Mouse (Mus musculus): ENCODE measurements around the gene Nktr. TPM values are rescaled to one million over a fixed set of nuclear protein-coding genes. Genes with fewer than 3 reads are reported as not detected.

Gene Nktr
- polyA plus RNA-seq, 1 experiment from 2014 or later, result 56.1 TPM

DNA sequence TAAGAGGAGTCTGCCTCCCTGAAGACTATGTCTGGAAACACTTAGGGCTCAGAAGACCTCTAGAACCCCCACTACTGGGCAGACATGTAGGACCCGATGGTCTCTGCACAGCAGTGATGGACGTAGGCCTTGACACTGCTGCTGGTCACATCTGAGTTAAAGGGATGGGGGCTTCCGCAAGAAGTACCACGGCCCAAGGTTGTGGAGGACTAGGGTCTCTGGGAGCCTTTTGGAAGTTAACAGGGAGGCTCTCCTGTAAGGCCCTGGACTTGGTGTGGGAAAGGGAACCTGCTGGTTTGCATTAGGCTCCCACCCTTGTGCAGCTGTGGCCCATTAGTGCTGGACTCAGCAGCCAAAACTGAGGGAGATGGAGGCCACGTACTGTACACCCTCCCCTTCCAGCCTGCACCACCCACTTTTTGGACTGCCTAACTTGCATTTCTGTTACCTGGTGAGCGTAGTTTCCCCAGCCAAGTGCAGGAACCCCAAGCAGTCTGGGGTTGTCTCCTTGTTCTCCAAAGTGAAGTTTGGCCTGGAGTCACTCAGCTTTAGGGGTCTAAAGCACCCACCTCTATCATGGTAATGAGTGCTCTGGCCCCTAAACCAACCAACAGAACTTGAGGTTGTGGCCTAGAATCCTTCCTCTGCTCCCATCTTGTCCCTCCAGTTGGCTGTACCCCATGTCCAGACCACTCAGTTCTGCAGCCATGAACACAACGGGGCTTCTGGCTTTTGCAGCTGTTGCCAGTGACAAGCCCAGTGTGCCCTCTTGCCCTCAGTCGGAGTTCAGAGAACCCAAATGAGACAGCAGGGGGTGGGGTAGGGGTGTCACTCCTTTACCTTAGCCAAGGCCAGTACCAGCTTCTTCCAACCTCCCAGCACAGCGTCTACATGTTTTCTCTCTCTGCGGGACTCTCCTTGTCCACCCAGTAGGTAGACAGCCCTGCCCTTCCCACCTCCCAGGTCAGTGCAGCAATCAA is 39.2 kb downstream of the Nktr start:
- peaks cover 53% of the 10 kb centered on the region for H3K36me3 ChIP-seq
- peaks cover 48% of the 10 kb centered on the region for H3K4me1 ChIP-seq
- H3K9me3 ChIP-seq (replicated peaks), result no peaks in the 10 kb centered on the region
- H3K27ac ChIP-seq (replicated peaks), result no peak overlapping the region
- H3K4me3 ChIP-seq, result peak overlapping the region; percentile 75
- WGBS, result 56% methylated on average over 10 of the region's 10 CpGs
- H3K27me3 ChIP-seq (ENCODE audit: low read depth, poor library complexity, severe bottlenecking), result no peaks in the 10 kb centered on the region
- DNase-seq (ENCODE audit: low spot score), result no peak

DNA sequence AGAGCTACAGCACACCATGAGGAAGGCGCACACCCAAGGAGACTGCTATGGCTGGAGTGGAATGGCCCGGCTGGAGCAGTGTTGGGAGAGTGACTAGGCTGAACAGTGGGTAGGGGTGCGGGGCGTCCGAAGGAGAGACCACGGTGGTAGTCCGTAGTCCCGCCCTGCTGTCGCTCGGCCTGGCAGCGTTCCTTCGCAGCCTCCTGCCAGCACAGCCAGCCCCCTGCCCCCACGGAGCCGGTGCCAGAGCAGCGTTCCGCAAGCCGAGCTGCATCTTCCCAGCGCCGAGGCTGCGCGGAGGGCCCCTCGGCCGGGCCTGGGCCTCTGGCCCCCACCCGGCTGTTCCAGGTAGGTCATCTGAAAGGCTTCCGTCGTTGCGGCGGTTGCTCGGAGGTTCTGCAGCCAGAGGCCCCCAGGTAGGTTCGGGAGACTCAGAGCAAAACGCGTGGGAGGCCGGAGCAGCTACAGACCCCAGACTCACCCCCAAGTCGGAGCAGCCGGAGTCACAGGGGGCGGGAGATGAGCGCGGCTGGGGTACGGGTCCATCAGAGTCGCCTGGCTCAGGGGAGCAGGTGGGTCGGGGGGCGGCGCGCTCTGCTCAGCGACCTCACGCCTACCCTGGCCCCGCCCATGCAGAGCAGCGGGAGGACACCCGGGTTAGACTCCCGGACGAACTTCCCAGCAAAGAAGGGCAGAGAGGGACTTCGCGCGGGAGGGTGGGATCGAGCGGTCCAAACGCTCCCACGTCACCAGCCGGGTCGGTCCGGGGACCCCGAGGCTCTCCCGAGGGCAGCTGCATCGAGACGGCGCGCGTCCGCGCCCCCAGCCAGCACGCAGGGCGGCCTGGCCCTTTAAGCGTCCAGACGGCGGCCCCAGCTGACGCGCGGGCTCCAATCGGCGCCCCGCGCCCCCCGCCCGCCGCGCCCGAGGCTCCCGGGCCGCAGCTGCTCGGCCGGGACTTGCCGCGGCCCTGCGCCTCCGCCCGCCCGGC is 40.4 kb downstream of the Nktr start, which contains the start of gene Zfp651:
Gene Zfp651 (plus strand): TSS at position 240 of the 991 bp plus-strand sequence.
- Histone ChIP-seq H3K36me3 (peaks cover 53% of the 10 kb centered on the region), H3K9me3 (replicated peaks) (no peaks in the 10 kb centered on the region), H3K4me3 (peak within 1 kb of the TSS; percentile 75), H3K4me1 (peaks cover 48% of the 10 kb centered on the region), H3K27me3 (ENCODE audit: low read depth, poor library complexity, severe bottlenecking) (no peaks in the 10 kb centered on the region), H3K27ac (replicated peaks) (peak within 1 kb of the TSS; percentile 97)
- WGBS, result under 1% methylated on average over 95 of the region's 97 CpGs
- DNase-seq (ENCODE audit: low spot score), result peak; percentile 82

DNA sequence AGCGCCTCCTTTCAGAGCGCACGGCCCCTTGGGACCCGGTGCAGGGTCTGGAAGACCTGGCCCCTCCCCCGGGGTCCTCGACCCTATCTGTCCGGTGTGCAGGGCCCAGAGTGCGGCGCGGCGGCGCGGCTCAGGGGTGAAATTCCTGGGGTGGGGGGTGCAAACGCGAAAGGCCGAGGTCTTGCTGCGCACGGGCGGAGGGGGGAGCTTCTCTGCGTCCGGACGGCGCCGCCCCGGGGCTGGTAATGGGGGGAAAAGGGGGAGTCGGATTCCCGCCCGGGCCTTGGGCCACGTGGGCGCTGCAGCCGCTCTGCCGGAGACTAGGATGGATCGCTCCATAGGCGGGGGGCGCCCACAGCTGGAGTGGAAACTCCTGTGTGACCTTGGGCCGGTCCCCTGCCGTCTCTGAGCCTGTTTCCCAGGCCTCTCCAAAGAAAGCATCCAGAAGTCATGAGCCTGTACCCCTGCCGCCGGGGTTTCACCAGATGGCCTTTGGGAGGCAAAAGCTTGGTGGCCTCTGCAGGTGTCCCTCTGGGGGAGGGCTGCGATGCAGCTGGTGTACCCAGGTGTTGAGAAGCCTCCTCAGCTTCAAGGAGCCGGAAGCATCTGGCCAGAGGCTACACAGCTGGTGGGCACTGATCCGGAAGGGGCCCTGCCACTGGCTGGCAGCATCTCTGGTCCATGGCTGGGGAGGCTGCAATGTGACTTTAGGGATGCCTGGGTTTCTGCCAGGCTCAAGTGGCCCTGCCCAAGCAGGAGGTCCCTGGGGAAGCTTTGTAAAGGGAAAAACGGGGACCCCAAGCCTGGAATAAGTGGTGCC is 41.5 kb downstream of the Nktr start:
- Histone ChIP-seq H3K4me1 (peaks cover 48% of the 10 kb centered on the region), H3K27me3 (ENCODE audit: low read depth, poor library complexity, severe bottlenecking) (no peaks in the 10 kb centered on the region), H3K27ac (replicated peaks) (peak overlapping the region; percentile 97), H3K9me3 (replicated peaks) (no peaks in the 10 kb centered on the region), H3K36me3 (peaks cover 53% of the 10 kb centered on the region), H3K4me3 (peak overlapping the region; percentile 75)
- 1% methylated on average over 43 of the region's 43 CpGs for WGBS
- peak; percentile 86 for DNase-seq (ENCODE audit: low spot score)

DNA sequence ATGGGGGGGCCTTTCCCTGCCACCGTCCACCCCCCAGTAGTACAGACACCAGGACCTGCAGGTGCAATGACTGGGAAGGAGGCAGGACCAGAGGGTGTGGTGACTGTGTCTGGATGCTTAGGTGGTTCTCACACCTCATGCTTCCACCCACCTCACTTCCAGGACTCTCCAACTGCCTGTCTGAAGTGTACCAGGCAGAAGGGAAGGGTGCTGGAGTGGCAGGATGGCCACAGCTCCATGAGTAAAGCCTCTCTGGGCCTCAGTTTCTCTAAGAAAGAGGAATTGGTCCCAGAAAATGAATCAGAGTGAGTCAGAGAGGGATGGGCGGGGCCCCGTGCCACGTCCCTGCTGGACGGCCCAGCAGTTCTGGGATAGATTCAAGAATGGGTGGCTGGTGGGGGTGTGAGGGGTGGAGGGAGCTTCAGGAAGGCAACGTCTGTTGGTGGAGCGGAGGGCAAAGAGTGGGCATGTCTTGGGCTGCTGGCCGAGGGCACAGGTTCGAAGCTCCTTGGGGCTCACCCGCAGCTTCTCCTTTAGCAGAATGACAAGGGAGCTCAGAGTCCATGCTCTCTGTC is 42.2 kb downstream of the Nktr start:
- peaks cover 53% of the 10 kb centered on the region for H3K36me3 ChIP-seq
- peak overlapping the region; percentile 97 for H3K27ac ChIP-seq (replicated peaks)
- no peaks in the 10 kb centered on the region for H3K9me3 ChIP-seq (replicated peaks)
- no peaks in the 10 kb centered on the region for H3K27me3 ChIP-seq (ENCODE audit: low read depth, poor library complexity, severe bottlenecking)
- H3K4me1 ChIP-seq, result peaks cover 48% of the 10 kb centered on the region
- DNase-seq (ENCODE audit: low spot score), result no peak
- WGBS, result 70% methylated on average over 10 of the region's 10 CpGs
- H3K4me3 ChIP-seq, result peak overlapping the region; percentile 75

DNA sequence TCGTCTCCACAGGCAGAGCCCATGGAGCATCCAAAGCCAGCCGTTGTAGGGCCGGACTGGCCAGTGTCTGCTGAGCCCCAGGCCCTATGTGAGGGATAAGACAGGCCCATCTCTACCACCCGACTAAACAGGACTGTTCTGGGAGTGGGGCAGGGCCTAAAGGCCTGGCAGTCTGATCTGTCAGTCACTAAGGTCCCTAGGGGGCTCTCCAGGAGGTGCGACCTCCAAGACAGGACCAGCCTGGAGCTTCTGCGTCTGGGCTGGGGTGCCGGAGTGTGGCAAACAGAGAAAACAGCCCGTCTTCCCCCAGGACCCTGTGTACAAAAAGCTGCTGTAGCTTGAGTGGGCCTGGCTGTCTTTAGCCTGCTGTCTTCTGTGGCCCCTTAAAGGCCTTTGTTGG is 42.8 kb downstream of the Nktr start:
- H3K4me1 ChIP-seq, result peaks cover 48% of the 10 kb centered on the region
- 76% methylated on average over 8 of the region's 8 CpGs for WGBS
- no peak for DNase-seq (ENCODE audit: low spot score)
- H3K27me3 ChIP-seq (ENCODE audit: low read depth, poor library complexity, severe bottlenecking), result no peaks in the 10 kb centered on the region
- no peaks in the 10 kb centered on the region for H3K9me3 ChIP-seq (replicated peaks)
- H3K27ac ChIP-seq (replicated peaks), result peak overlapping the region; percentile 97
- H3K36me3 ChIP-seq, result peaks cover 53% of the 10 kb centered on the region
- no peak overlapping the region for H3K4me3 ChIP-seq

DNA sequence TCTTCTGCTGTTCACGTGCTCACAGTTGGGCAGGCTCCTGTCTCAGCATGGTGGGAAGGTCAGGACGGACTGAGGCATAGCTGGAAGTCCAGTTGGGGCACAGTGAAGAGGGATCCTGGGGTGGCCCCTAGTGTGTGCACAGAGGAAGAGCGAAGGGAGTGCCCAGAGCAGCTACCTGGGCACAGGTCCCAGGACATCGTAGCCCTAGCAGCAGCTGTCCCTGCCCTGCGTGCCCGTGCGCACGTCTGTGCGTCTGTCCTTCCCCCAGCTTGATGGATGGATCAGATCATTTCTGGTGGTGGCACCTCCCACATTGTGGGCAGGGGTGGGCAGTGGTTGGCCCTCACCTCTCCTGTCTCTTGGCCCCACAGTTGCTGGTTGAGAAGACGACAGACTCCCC is 43.3 kb downstream of the Nktr start:
- 93% methylated on average over 10 of the region's 10 CpGs for WGBS
- H3K9me3 ChIP-seq (replicated peaks), result no peaks in the 10 kb centered on the region
- no peaks in the 10 kb centered on the region for H3K27me3 ChIP-seq (ENCODE audit: low read depth, poor library complexity, severe bottlenecking)
- H3K36me3 ChIP-seq, result peaks cover 55% of the 10 kb centered on the region
- H3K4me1 ChIP-seq, result peaks cover 48% of the 10 kb centered on the region
- DNase-seq (ENCODE audit: low spot score), result no peak
- H3K4me3 ChIP-seq, result no peak overlapping the region
- peak overlapping the region; percentile 97; the same call in 1 of the 2 replicates for H3K27ac ChIP-seq (replicated peaks)

DNA sequence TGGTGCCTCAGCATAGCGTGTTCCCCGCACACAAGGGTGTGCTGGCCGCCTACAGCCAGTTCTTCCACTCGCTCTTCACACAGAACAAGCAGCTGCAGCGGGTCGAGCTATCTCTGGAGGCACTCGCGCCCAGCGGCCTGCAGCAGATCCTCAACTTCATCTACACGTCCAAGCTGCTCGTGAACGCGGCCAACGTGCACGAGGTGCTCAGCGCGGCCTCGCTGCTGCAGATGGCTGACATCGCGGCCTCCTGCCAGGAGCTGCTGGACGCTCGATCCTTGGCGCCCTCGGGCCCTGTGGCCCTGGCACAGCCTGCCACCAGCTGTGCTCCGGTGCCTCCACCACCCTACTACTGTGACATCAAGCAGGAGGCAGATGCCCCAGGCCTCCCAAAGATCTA is 43.8 kb downstream of the Nktr start:
- H3K27ac ChIP-seq (replicated peaks), result no peak overlapping the region
- H3K4me1 ChIP-seq, result peaks cover 45% of the 10 kb centered on the region
- H3K27me3 ChIP-seq (ENCODE audit: low read depth, poor library complexity, severe bottlenecking), result no peaks in the 10 kb centered on the region
- DNase-seq (ENCODE audit: low spot score), result no peak
- WGBS, result 91% methylated on average over 25 of the region's 25 CpGs
- H3K9me3 ChIP-seq (replicated peaks), result no peaks in the 10 kb centered on the region
- H3K4me3 ChIP-seq, result no peak overlapping the region
- peaks cover 60% of the 10 kb centered on the region for H3K36me3 ChIP-seq

DNA sequence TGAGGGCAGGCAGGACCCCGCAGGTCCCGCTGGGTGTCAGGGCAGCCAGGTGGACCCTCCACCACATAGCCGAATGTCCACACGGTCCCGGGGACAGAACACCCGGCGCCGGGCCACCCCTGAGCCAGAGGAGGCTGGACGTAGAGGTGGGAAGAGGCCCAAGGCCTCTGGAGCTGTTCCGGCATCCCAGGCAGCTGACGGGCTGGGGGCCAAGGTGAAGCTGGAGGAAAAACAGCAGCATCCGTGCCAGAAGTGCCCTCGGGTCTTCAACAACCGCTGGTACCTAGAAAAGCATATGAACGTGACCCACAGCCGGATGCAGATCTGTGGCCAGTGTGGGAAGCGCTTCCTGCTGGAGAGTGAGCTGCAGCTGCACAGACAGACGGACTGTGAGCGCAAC is 44.7 kb downstream of the Nktr start:
- 94% methylated on average over 19 of the region's 19 CpGs for WGBS
- Histone ChIP-seq H3K4me1 (peaks cover 35% of the 10 kb centered on the region), H3K27ac (replicated peaks) (no peak overlapping the region), H3K27me3 (ENCODE audit: low read depth, poor library complexity, severe bottlenecking) (no peaks in the 10 kb centered on the region), H3K4me3 (no peak overlapping the region), H3K9me3 (replicated peaks) (no peaks in the 10 kb centered on the region), H3K36me3 (peaks cover 70% of the 10 kb centered on the region)
- DNase-seq (ENCODE audit: low spot score), result no peak

DNA sequence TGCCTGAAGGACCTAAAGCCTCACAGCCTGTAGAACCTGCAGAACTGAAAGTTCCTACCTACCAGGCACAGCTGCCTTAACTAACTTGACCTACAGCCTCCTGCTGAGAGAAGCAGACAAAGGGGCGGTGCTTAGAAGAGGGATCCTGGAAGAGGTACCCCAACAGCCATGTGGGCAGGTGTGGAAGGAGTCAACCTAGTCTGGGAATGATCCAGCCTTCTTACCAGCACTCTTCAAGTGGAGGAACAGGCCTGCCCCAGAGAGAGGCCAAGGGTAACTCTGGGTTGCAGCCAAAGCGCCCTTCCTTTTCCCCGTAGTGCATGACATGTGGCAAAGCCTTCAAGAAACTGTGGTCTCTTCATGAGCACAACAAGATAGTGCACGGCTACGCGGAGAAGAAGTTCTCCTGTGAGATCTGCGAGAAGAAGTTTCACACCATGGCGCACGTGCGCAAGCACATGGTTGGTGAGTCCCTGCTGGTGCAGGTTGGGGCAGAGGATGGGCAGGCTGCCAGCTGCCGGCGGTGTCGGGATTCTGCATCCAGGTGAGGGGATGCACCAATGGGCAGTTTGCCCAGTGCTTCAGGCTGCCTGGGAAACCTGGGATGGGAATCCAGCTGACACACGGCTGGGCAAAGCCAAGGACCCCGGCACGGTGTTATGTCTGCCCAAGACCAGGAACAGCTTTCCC is 46.3 kb downstream of the Nktr start:
- H3K27ac ChIP-seq (replicated peaks), result no peak overlapping the region
- no peak for DNase-seq (ENCODE audit: low spot score)
- no peak overlapping the region for H3K4me3 ChIP-seq
- H3K9me3 ChIP-seq (replicated peaks), result no peaks in the 10 kb centered on the region
- no peaks in the 10 kb centered on the region for H3K27me3 ChIP-seq (ENCODE audit: low read depth, poor library complexity, severe bottlenecking)
- H3K36me3 ChIP-seq, result peaks cover 74% of the 10 kb centered on the region
- WGBS, result 94% methylated on average over 16 of the region's 16 CpGs
- peaks cover 23% of the 10 kb centered on the region for H3K4me1 ChIP-seq

DNA sequence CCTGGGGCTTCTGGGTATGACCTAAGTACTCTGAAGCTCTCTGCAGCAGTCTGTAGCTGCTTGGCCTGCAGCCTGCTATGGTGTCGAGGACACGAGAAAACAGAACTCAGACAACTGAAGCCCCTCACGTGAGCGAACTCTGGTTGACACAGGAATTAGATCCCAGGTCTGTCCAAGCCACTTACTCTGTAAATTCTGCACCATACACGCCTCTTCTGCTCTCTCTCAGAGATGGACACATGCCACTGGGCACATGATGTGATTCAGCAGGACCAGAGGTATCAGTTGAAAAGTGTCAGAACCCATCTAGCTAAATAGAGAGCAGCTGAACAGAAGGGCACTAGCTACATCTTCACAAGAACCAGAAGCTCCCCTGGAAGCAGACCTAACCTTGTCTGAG is 53.4 kb downstream of the Nktr start:
- WGBS, result 85% methylated on average over 5 of the region's 5 CpGs
- no peaks in the 10 kb centered on the region; the same call in none of the 2 replicates for H3K4me1 ChIP-seq
- H3K4me3 ChIP-seq, result no peak overlapping the region

DNA sequence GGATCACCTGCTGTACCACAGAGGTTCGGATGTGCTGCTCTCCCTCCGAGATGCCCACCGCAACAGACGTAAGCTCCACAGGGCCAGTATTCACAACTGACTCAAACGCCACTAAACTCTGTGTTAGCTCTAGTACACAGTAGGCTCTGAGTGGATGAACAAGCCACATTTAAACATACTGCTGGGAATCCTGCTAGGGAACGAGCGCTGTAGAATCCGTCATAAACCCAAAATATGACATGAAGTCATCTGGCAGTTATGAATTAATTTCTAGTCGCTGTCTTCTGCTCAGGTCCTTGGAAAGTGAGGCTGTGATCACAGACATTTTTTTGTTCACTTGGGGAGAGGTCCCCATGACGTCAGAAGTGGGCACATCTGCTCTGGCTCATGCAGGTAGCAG is 57.0 kb downstream of the Nktr start:
- peaks cover 56% of the 10 kb centered on the region for H3K27me3 ChIP-seq (ENCODE audit: low read depth, poor library complexity, severe bottlenecking)
- no peak overlapping the region for H3K27ac ChIP-seq (replicated peaks)
- H3K36me3 ChIP-seq, result no peaks in the 10 kb centered on the region
- WGBS, result 85% methylated on average over 10 of the region's 10 CpGs
- DNase-seq (ENCODE audit: low spot score), result no peak
- no peak overlapping the region for H3K4me3 ChIP-seq
- H3K9me3 ChIP-seq (replicated peaks), result no peaks in the 10 kb centered on the region
- peaks cover 11% of the 10 kb centered on the region for H3K4me1 ChIP-seq

More for the DNA sequence above, 53.4 kb downstream of the Nktr start:
- peaks cover 17% of the 10 kb centered on the region for H3K36me3 ChIP-seq
- no peak for DNase-seq (ENCODE audit: low spot score)
- H3K27ac ChIP-seq (replicated peaks), result no peak overlapping the region
- H3K27me3 ChIP-seq (ENCODE audit: low read depth, poor library complexity, severe bottlenecking), result peaks cover 21% of the 10 kb centered on the region
- H3K9me3 ChIP-seq (replicated peaks), result no peaks in the 10 kb centered on the region
